9 mouse cellular contexts compared by ENCODE assay signal in the genomic region with DNA sequence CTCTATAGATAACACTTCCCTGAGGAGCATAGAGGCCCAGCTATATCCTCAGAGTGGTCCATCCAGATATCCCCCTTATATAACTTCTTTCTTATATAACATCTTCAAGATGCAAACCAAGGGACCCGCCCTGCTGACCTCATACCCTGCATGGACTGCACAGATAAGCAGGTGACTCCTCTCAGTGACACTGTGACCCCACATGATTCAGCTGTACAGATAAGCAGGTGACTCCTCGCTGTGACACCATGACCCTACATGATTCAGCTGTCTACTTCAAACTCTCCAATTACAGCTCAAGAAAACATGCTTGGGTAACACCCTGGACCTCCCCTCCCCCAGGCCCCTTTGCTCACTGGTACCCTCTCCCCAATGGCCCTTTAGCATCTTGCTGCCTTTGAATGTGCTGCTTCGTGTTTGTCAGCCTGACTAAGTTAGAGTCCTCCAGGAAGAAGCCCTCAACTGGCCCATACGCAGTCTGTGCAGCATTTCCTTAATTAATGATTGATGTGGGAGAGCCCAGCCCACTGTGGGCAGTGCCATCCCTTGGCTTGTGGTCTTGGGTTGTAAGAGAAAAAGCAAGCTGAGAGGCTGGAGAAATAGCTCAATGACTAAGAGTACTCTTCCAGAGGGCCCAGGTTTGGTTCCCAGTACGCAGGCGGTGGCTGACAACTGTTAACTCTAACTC. TPM values are rescaled to one million over a fixed set of nuclear protein-coding genes. Genes with fewer than 3 reads are reported as not detected.
DNase-seq lines count a peak whose midpoint lies in the region; ATAC-seq and TF ChIP-seq lines count a peak whose summit lies in the region.
"Had no signal": no experiment of that assay in that cellular context is flagged by ENCODE, and none has a peak within 500 bp of the region (broad histone marks: within the 10 kb centered on the region; RNA-seq: fewer than 3 reads in every experiment).

No protein-coding gene starts in this region.

- H3K79me2 ChIP-seq in CH12.LX (replicated peaks; ENCODE audit: control insufficient read depth, extremely low read depth, insufficient read depth, poor library complexity, severe bottlenecking): no peaks in the 10 kb centered on the region

- no peak overlapping the region for H3K4me2 ChIP-seq in CH12.LX (ENCODE audit: insufficient read depth, low read depth, poor library complexity, severe bottlenecking)
- H3K4me2 ChIP-seq: neural tube, embryonic 12.5 days had no signal

- no peaks in the 10 kb centered on the region for H3K36me3 ChIP-seq in heart, embryonic 10.5 days
- no peaks in the 10 kb centered on the region for H3K36me3 ChIP-seq in CH12.LX (replicated peaks in 1 of 2; ENCODE audit: control insufficient read depth in 1 of 2, insufficient read depth in 1 of 2, low read length in 1 of 2)
- peaks cover 11% of the 10 kb centered on the region for H3K36me3 ChIP-seq in megakaryocyte, embryonic 14.5 days (replicated peaks; ENCODE audit: low read length)
- H3K36me3 ChIP-seq: neural tube, embryonic 12.5 days had no signal

- peak; percentile 83 for ATAC-seq in erythroid progenitor cell, adult 5-6 weeks (replicated peaks; ENCODE audit: low FRiP score, poor library complexity, severe bottlenecking)

- WGBS in heart, embryonic 10.5 days: 72% methylated on average over 6 of the region's 6 CpGs

- no peak for TF ChIP-seq RAD21 in CH12.LX (IDR thresholded peaks at IDR 0.05; ENCODE audit: low read depth, low read length)

- dilution Hi-C loops in CH12.LX (cut with MboI; ENCODE audit: extremely low pct_ligation_motif_present, extremely low pct_unique_long_range_greater_than_20kb, low sequenced_read_pairs): no loop called here

- H3K27ac ChIP-seq in heart, embryonic 10.5 days: peak overlapping the region; percentile 44; the same call in 1 of the 2 replicates
- no peak overlapping the region for H3K27ac ChIP-seq in CH12.LX (ENCODE audit: insufficient read depth, low read depth)
- H3K27ac ChIP-seq: neural tube, embryonic 12.5 days had no signal

- no peak for TF ChIP-seq CTCF in CH12.LX (conservative IDR thresholded peaks at IDR 0.05 in 1 of 2, IDR thresholded peaks at IDR 0.05 in 1 of 2; ENCODE audit: low read depth in 2 of 2, low read length in 2 of 2)

- in situ Hi-C loops in CH12.LX (cut with MboI; ENCODE audit: low pct_ligation_motif_present, low pct_unique_long_range_greater_than_20kb, low sequenced_read_pairs): no loop called here

- no peak for TF ChIP-seq EP300 in CH12.LX (IDR thresholded peaks at IDR 0.05; ENCODE audit: low read length)

- no peak overlapping the region for H3K4me3 ChIP-seq in heart, embryonic 10.5 days
- no peak overlapping the region for H3K4me3 ChIP-seq in CH12.LX (replicated peaks in 1 of 3; ENCODE audit: low read depth in 2 of 3, low read length in 2 of 3, poor library complexity in 1 of 3)
- H3K4me3 ChIP-seq in megakaryocyte, embryonic 14.5 days (replicated peaks): peak overlapping the region; percentile 51
- H3K4me3 ChIP-seq: neural tube, embryonic 12.5 days had no signal

- H3K27me3 ChIP-seq in heart, embryonic 10.5 days (ENCODE audit: insufficient read depth, poor library complexity, severe bottlenecking): no peaks in the 10 kb centered on the region
- no peaks in the 10 kb centered on the region for H3K27me3 ChIP-seq in CH12.LX (replicated peaks)
- no peaks in the 10 kb centered on the region for H3K27me3 ChIP-seq in megakaryocyte, embryonic 14.5 days (replicated peaks)
- H3K27me3 ChIP-seq: neural tube, embryonic 12.5 days had no signal

- no peak overlapping the region for H3K9ac ChIP-seq in CH12.LX (ENCODE audit: insufficient read depth, low read depth)
- H3K9ac ChIP-seq: neural tube, embryonic 12.5 days had no signal

- 0 out of 2 replicates have a peak, but pooled peaks cover 16% of the 10 kb centered on the region for H3K4me1 ChIP-seq in heart, embryonic 10.5 days
- H3K4me1 ChIP-seq in CH12.LX (ENCODE audit: control insufficient read depth in 1 of 2, insufficient read depth in 2 of 2): peaks cover 9 to 55% of the 10 kb centered on the region in 2 experiments; a peak in 3 of 4 replicates
- H3K4me1 ChIP-seq in megakaryocyte, embryonic 14.5 days: peaks cover 85% of the 10 kb centered on the region

- peak; percentile 92 for DNase-seq in heart, embryonic 10.5 days (ENCODE audit: low spot score)
- no peak for DNase-seq in heart, adult 8-10 months (ENCODE audit: low spot score)
- peak; percentile 31 for DNase-seq in CH12.LX (ENCODE audit: extremely low read depth)
- no peak for DNase-seq in left cerebral cortex, adult 8-10 months (ENCODE audit: low spot score in 2 of 2)
- DNase-seq in layer of hippocampus, adult 18-20 months (ENCODE audit: low spot score in 2 of 2): no peak
- no peak for DNase-seq in right cerebral cortex, postnatal 10 days (ENCODE audit: low spot score in 2 of 2)

- peaks cover under 1% of the 10 kb centered on the region; the same call in 1 of the 2 replicates for H3K9me3 ChIP-seq in heart, embryonic 10.5 days
- peaks cover 5% of the 10 kb centered on the region for H3K9me3 ChIP-seq in CH12.LX (replicated peaks; ENCODE audit: low read length)
- peaks cover 9% of the 10 kb centered on the region for H3K9me3 ChIP-seq in megakaryocyte, embryonic 14.5 days

- no peak for TF ChIP-seq POLR2A in CH12.LX (IDR thresholded peaks at IDR 0.05; ENCODE audit: low read depth, low read length)

TF ChIP-seq in CH12.LX, 34 proteins besides CTCF, POLR2A, EP300 and RAD21:
- TF ChIP-seq ZC3H11A (IDR thresholded peaks at IDR 0.05; ENCODE audit: low read depth, low read length) (no peak), PAX5 (IDR thresholded peaks at IDR 0.05; ENCODE audit: low read length) (no peak), USF2 (conservative IDR thresholded peaks at IDR 0.05; ENCODE audit: low read depth, low read length) (no peak), USF1 (IDR thresholded peaks at IDR 0.05; ENCODE audit: low read depth, low read length) (no peak), SMC3 (IDR thresholded peaks at IDR 0.05; ENCODE audit: low read depth, low read length) (no peak), JUN (IDR thresholded peaks at IDR 0.05; ENCODE audit: insufficient read depth, low read depth, low read length) (no peak), ETS1 (conservative IDR thresholded peaks at IDR 0.05; ENCODE audit: low read depth, low read length) (peak; percentile 66), TCF12 (IDR thresholded peaks at IDR 0.05; ENCODE audit: low read depth, low read length) (no peak), ZMIZ1 (IDR thresholded peaks at IDR 0.05; ENCODE audit: low read depth, low read length) (no peak), BHLHE40 (IDR thresholded peaks at IDR 0.05; ENCODE audit: low read depth, low read length) (peak; percentile 13; the same call in 1 of the 2 replicates), HCFC1 (IDR thresholded peaks at IDR 0.05; ENCODE audit: low read depth, low read length) (no peak), POLR2AphosphoS2 (IDR thresholded peaks at IDR 0.05; ENCODE audit: low read depth, low read length) (no peak), TBP (conservative IDR thresholded peaks at IDR 0.05; ENCODE audit: low read depth, low read length) (no peak), GABPA (IDR thresholded peaks at IDR 0.05; ENCODE audit: insufficient replicate concordance, low read depth, low read length) (no peak), JUND (conservative IDR thresholded peaks at IDR 0.05; ENCODE audit: low read depth, low read length) (no peak), KAT2A (IDR thresholded peaks at IDR 0.05; ENCODE audit: insufficient replicate concordance, low read length) (no peak), MAFK (IDR thresholded peaks at IDR 0.05; ENCODE audit: insufficient replicate concordance, low read length) (no peak), UBTF (IDR thresholded peaks at IDR 0.05; ENCODE audit: low read depth, low read length) (no peak)
TF ChIP-seq in CH12.LX: peak in this region for 2.

RNA-seq across cellular contexts. Expression of gene 1700017B05Rik, which starts 37.5 kb away (rescaled TPM):
- 22.7 and 31.3 TPM in 2 replicates for polyA plus RNA-seq in heart, embryonic 10.5 days (2016; fragmentation: Nextera tagmentation; extraction: Ambion mirVana)
- total RNA-seq in heart, adult 8-10 months (2022): 10 to 100 TPM in 2 of 4 experiments, 1 to 10 TPM in 2; 7.9 to 10.7 (median 9.4) TPM
- total RNA-seq in CH12.LX (2012; rRNA removed): 38.6 and 49.4 TPM in 2 replicates
- 23.4 and 26.4 TPM in 2 replicates for total RNA-seq in CH12.LX (2014; rRNA removed)
- polyA plus RNA-seq in CH12.LX (2012; ENCODE audit: insufficient read length, low read depth): 51.2 and 56.0 TPM in 2 replicates
- total RNA-seq in erythroid progenitor cell, adult 5-6 weeks (2015; ENCODE audit: low replicate concordance): 46.5 and 50.8 TPM in 2 replicates
- total RNA-seq in erythroid progenitor cell, adult 5-6 weeks (2017; ENCODE audit: low replicate concordance): 44.3 and 45.0 TPM in 2 replicates
- 78.6 and 106 TPM in 2 replicates for polyA plus RNA-seq in megakaryocyte, embryonic 14.5 days (2012; ENCODE audit: insufficient read depth, low replicate concordance)
- 10 to 100 TPM; 20.6 to 28.5 (median 23.4) TPM for total RNA-seq in left cerebral cortex, adult 8-10 months (2022)
- 10 to 100 TPM; 30.6 to 32.1 TPM for total RNA-seq in layer of hippocampus, adult 18-20 months (2021)

Comparison
In these comparisons a context has a peak if more than half of its experiments do, and no peak if none do; other contexts are left out.
1. DNase-seq: peak in heart, embryonic 10.5 days (single experiment) and CH12.LX (single experiment); none in heart, adult 8-10 months (single experiment), left cerebral cortex, adult 8-10 months (0 of 2), layer of hippocampus, adult 18-20 months (0 of 2) and right cerebral cortex, postnatal 10 days (0 of 2).